Mouse (Mus musculus): ENCODE data around the gene Herc1.
A peak's percentile ranks its signal among the peaks of the same experiment; 100 is the strongest.

Herc1 gene

GRCm38 (mm10) chr9:66503879-66504411 lies 153.7 kb downstream of the Herc1 start:
- DNase-seq: no peak

GRCm38 (mm10) chr9:66504518-66504917 lies 154.3 kb downstream of the Herc1 start:
- no peak for DNase-seq

GRCm38 (mm10) chr9:66505141-66505917 lies 155.1 kb downstream of the Herc1 start:
- DNase-seq: peak; percentile 49

GRCm38 (mm10) chr9:66506011-66506410 lies 155.8 kb downstream of the Herc1 start:
- DNase-seq: no peak

- peak; percentile 43 for DNase-seq
Measured at GRCm38 (mm10) chr9:66506424-66506823, 156.2 kb downstream of the Herc1 start.

- no peak for DNase-seq
Measured at GRCm38 (mm10) chr9:66507684-66508083, 157.4 kb downstream of the Herc1 start.

- DNase-seq: no peak
Measured at GRCm38 (mm10) chr9:66508890-66509399, 158.7 kb downstream of the Herc1 start.

GRCm38 (mm10) chr9:66510351-66510841 lies 160.1 kb downstream of the Herc1 start:
- DNase-seq: no peak

- peak; percentile 34 for DNase-seq
Measured at GRCm38 (mm10) chr9:66510944-66511343, 160.7 kb downstream of the Herc1 start.

- peak; percentile 95 for DNase-seq
Measured at GRCm38 (mm10) chr9:66511580-66512350, 161.5 kb downstream of the Herc1 start.

GRCm38 (mm10) chr9:66512351-66512671 lies 162.1 kb downstream of the Herc1 start:
- peak; percentile 93 for DNase-seq

- no peak for DNase-seq
Measured at GRCm38 (mm10) chr9:66513150-66513549, 162.9 kb downstream of the Herc1 start.

- DNase-seq: no peak
Measured at GRCm38 (mm10) chr9:66513661-66514255, 163.5 kb downstream of the Herc1 start.

- DNase-seq: peak; percentile 75
Measured at GRCm38 (mm10) chr9:66514256-66514770, 164.1 kb downstream of the Herc1 start, which contains the start of gene Fbxl22. Gene Fbxl22 (minus strand): TSS chr9:66514593.

- DNase-seq: no peak
Measured at GRCm38 (mm10) chr9:66515115-66515514, 164.9 kb downstream of the Herc1 start.

- no peak for DNase-seq
Measured at GRCm38 (mm10) chr9:66515680-66516210, 165.5 kb downstream of the Herc1 start.

- DNase-seq: no peak
Measured at GRCm38 (mm10) chr9:66516296-66516940, 166.2 kb downstream of the Herc1 start.

- DNase-seq: no peak
Measured at GRCm38 (mm10) chr9:66517746-66518145, 167.5 kb downstream of the Herc1 start.

- no peak for DNase-seq
Measured at GRCm38 (mm10) chr9:66518251-66518650, 168.0 kb downstream of the Herc1 start.

- peak; percentile 48 for DNase-seq
Measured at GRCm38 (mm10) chr9:66518901-66519300, 168.7 kb downstream of the Herc1 start.

GRCm38 (mm10) chr9:66520299-66520698 lies 170.0 kb downstream of the Herc1 start:
- DNase-seq: no peak

- DNase-seq: no peak
Measured at GRCm38 (mm10) chr9:66521595-66521994, 171.3 kb downstream of the Herc1 start.
